8 mouse cellular contexts compared by ENCODE assay signal in the genomic region with DNA sequence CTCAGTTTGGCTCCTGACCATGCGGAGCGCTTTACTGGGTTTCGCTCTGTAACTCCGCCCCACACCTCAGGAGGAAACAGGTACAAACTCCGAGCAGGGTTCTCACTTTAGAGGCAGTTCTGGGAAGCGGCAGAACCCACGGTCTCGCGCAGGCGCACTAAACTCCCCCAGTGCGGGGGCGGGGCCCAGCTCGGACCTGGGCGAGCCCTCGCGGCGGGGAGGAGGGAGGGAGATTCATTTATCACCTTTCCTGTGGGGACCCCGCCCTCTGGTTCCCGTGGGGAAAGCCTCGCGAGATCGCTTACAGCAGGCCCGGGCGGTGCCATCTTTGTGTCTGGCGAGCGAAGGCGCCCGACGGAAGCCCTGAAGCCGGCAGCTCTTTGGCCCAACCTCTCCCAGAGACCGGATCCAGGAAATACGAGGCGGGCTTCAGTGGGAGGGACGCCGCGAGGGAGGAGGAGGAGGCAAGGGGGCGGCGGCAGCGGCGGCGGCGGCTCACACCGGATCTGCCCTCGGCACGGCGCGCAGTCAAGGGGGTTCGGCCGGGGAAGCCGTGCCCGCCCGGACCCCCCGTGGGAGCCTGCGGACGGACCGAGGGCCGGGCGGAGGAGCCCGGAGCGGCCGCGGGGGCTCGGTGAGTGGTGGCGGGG. TPM values are rescaled to one million over a fixed set of nuclear protein-coding genes. Genes with fewer than 3 reads are reported as not detected.
A peak's percentile ranks its signal among the peaks of the same experiment; 100 is the strongest.
DNase-seq lines count a peak whose midpoint lies in the region; ATAC-seq and TF ChIP-seq lines count a peak whose summit lies in the region.

A gene (plus strand): TSS at position 491 of the 650 bp plus-strand sequence.

- peak; percentile 94 to 95 for DNase-seq in gastrocnemius, adult 8-10 months (ENCODE audit: low spot score in 2 of 2)
- DNase-seq in hindlimb bud, embryonic 11.5 days (ENCODE audit: extremely low spot score, low read depth, low spot score): peak; percentile 62
- peak; percentile 70 to 94 for DNase-seq in left cerebral cortex, adult 8-10 months (ENCODE audit: low spot score in 2 of 2)
- DNase-seq in right cerebral cortex, postnatal 10 days (ENCODE audit: low spot score in 2 of 2): peak; percentile 94 to 96
- DNase-seq in urinary bladder, postnatal 25 days (ENCODE audit: low spot score): peak; percentile 85

- TF ChIP-seq POLR2A in cortical plate, adult 2 months (IDR thresholded peaks at IDR 0.05; ENCODE audit: extremely low read depth, insufficient read depth, low read length): 0 out of 2 replicates have a peak, but pooled peaks have one; percentile 31

- peaks cover 8% of the 10 kb centered on the region for H3K27me3 ChIP-seq in megakaryocyte, embryonic 14.5 days (replicated peaks)

- peaks cover 5% of the 10 kb centered on the region; the same call in 1 of the 2 replicates for H3K9me3 ChIP-seq in megakaryocyte, embryonic 14.5 days

- ATAC-seq in activated CD4-positive, CD25-positive, alpha-beta regulatory T cell, adult 4 months: peak; percentile 88

- H3K36me3 ChIP-seq in megakaryocyte, embryonic 14.5 days (replicated peaks; ENCODE audit: low read length): no peaks in the 10 kb centered on the region

- H3K27ac ChIP-seq in cortical plate, adult 2 months (ENCODE audit: insufficient read depth, low read length): no peak within 1 kb of the TSS

- no peaks in the 10 kb centered on the region for H3K4me1 ChIP-seq in cortical plate, adult 2 months (ENCODE audit: control insufficient read depth, insufficient read depth, low read length)
- peaks cover 13% of the 10 kb centered on the region; the same call in 1 of the 2 replicates for H3K4me1 ChIP-seq in megakaryocyte, embryonic 14.5 days

- TF ChIP-seq CTCF in cortical plate, adult 2 months (IDR thresholded peaks at IDR 0.05; ENCODE audit: extremely low read depth, insufficient read depth, low read length): no peak

- H3K4me3 ChIP-seq in cortical plate, adult 2 months (ENCODE audit: insufficient read depth, low read length): peak within 1 kb of the TSS; percentile 44
- H3K4me3 ChIP-seq in megakaryocyte, embryonic 14.5 days (replicated peaks): peak within 1 kb of the TSS; percentile 95

RNA-seq across cellular contexts. Expression of the gene that starts here (rescaled TPM):
- polyA plus RNA-seq in activated CD4-positive, CD25-positive, alpha-beta regulatory T cell, adult 4 months (2017; shearing (Covaris generic)): 1 to 10 TPM; 2.2 to 2.9 TPM
- polyA plus RNA-seq in cortical plate, adult 2 months (2012; rRNA removed): 7.8 and 8.9 TPM in 2 replicates
- 1 to 10 TPM; 5.5 to 7.8 (median 6.2) TPM for total RNA-seq in gastrocnemius, adult 8-10 months (2022)
- total RNA-seq in left cerebral cortex, adult 8-10 months (2022): 10 to 100 TPM; 18.4 to 24.8 (median 22.0) TPM
- 0.69 TPM in 1 of 2 replicates, not detected in the other for polyA plus RNA-seq in megakaryocyte, embryonic 14.5 days (2012; ENCODE audit: insufficient read depth, low replicate concordance)
